Mouse (Mus musculus): ENCODE data around the gene Slc41a2.
"Not testable (repeated sequence)": the region's sequence is repeated elsewhere in the genome, so short reads cannot be mapped to it uniquely, and the experiment has no call there.

Slc41a2 gene

GRCm38 (mm10) chr10:83353680-83354332 lies 16.1 kb upstream of the Slc41a2 start:
- DNase-seq (ENCODE audit: extremely low spot score, low spot score): no peak

DNA sequence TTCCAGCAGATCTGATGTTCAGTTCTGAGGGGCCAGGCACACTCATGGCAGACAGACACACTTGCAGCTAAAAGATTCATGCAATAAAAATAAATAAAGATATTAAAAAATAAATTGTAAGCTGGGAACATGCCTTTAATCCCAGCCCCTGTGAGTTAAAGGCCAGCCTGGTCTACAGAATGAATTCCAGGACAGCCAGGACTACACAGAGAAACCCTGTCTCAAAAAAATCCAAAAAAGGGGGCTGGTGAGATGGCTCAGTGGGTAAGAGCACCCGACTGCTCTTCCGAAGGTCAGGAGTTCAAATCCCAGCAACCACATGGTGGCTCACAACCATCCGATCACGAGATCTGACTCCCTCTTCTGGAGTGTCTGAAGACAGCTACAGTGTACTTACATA lies 14.1 kb upstream of the Slc41a2 start:
- DNase-seq (ENCODE audit: extremely low spot score, low spot score): not testable (repeated sequence)

GRCm38 (mm10) chr10:83350689-83351088 lies 13.0 kb upstream of the Slc41a2 start:
- DNase-seq (ENCODE audit: extremely low spot score, low spot score): no peak

DNA sequence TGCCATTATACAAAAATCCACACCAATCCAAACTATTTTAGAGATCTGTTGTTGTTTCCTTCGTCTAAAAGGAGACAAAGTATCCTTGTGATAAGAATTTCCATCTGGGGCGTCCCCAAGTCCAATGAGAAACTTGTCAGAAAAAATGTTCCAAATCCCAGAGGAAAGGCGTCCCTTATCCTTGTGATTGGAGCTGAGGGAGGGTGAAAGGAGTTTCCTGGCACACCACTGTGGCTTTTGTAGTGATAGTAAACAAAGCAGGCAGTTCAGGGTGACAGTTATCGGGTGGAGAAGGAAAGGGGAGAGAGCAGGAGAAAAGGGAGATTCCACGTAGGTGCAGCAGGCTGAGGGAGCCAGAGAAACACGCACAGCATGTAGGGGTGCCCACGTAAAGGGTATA lies 9.8 kb upstream of the Slc41a2 start:
- DNase-seq (ENCODE audit: extremely low spot score, low spot score): no peak

DNA sequence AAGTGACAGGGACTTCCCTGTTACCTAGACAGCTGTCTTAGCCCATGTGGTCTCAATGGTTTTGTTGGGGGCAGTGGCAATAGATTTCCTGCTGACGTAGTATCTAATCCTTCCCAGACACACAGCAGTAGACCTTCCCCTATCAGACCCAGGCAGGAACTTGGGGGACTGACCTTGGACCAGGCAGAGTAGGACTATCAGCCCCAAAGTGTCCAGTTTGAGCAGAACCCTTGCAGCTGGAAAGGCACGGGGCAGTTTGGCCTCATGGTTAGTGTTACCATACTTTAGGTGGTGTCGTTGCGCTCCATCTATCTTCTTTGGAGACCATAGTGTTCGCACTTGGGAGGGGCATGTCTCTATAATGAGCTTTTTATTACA lies 8.7 kb upstream of the Slc41a2 start:
- no peak for DNase-seq (ENCODE audit: extremely low spot score, low spot score)

GRCm38 (mm10) chr10:83345693-83346358 lies 8.1 kb upstream of the Slc41a2 start:
- DNase-seq (ENCODE audit: extremely low spot score, low spot score): no peak

DNA sequence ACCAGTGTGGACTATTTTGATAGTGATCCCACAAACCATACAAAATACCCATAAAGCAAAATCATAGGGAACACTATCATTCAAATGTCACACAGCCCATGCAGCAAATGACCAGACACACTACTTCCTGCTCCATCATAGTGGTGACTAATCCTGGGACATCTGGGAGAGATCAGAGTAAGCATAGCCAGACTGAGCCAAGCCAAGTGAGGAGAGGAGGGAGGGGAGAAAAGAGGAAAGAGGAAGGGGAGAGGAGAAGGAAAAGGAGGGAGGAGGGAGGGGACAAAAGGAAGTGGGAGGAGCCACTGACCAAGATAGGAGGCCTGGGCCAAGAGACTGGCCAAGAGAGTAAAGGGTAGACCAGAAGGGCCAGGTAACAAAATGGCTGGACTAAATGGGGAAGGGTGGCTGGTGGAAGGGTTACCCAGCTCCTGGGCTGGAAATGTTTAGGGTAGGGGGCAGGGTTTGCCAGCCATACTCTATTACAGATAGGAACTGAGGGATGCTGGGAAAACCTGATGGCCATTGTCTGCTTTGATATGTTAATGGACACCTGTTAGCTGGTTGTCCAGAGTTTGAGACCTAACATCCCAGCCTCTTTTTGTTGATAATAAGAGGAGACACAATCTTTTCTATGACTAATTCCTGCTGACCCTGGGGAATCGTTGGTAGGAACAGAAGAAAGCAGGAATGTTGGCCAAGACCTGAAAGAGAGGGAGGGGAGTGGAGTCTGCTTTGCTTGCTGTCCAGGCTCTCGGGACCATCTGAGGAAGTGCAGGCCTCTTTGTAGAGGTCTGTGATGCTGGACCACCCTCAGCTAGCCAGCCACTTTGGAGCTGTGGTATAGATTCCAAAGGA lies 6.4 kb upstream of the Slc41a2 start:
- no peak for DNase-seq (ENCODE audit: extremely low spot score, low spot score)

DNA sequence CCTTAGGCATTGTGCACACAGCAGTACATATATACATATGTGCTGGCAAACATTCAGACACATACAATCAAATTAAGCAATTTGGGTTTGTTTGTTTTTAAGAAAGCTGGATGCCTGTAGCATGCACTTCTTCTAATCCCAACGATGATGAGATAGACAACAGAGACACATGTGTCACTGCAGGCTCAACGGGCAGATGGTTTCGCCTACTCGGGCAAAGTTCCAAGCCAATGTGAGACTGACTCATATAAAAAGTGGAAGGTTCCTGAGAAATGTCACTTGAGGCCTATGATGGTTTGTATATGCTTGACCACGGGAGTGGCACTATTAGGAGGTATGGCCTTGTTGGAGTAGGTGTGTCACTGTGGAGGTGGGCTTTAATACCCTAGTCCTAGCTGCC lies 5.5 kb upstream of the Slc41a2 start:
- no peak for DNase-seq (ENCODE audit: extremely low spot score, low spot score)

DNA sequence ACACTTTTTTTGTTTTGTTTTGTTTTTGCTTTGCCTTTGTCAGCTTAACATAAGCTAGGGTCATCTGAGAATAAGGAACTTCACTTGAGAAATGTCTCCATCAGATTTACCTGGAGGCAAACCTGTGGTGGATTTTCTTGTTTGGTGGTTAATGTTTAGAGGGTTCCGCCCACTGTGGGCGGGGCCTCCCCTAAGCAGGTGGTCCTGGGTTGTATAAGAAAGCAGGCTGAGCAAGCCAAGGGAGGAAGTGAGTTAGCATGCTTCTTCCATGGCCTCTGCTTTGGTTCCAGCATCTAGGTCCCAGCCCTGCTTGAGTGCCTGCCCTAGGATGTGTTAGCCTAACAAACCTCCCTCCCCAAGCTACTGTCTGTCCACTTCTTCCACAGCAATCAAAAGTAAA lies 3.5 kb upstream of the Slc41a2 start:
- no peak for DNase-seq (ENCODE audit: extremely low spot score, low spot score)

DNA sequence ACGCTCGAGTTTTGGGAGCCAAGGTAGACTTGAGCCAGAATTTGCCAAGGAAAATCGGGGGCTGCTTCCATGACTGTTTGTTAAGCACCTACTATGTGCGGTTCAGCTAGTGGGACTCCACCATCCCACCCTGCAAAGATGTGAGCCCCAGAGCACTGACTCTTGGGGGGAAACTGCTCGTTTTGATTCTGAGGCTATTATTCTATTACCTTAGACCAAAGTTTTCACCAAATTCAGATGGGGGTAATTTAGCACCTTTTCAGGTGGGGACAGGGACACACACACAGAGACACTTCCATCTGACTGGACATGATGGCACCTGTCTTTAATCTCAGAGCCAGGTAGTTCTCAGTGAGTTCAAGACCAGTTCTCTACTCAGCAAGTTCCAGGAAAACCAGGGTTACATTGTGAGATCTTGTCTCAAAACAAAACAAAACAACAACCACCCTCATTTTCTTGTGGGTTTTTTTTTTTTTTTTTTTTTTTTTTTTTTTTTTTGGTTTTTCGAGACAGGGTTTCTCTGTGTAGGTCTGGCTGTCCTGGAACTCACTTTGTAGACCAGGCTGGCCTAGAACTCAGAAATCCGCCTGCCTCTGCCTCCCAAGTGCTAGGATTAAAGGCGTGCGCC lies 403 bp upstream of the Slc41a2 start:
- DNase-seq (ENCODE audit: extremely low spot score, low spot score): no peak

DNA sequence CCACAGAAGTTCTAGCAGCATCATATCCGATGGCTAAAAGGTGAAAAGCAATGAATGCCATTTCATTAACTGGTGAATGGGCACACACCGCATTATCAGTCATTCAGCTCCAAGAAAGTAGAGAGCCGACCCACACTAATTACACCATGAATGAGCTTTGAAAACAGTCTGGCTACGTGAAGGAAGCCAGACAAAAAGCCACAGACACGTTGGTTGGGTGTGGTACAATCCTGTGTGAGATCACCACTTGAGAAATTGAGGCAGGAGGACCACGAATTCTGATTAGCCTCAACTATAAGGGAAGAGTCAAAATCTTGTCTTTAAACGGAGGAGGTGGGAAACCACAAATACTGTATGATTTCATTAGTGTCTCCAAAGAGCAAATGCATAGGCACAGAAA lies 1.3 kb downstream of the Slc41a2 start:
- no peak for DNase-seq (ENCODE audit: extremely low spot score, low spot score)

DNA sequence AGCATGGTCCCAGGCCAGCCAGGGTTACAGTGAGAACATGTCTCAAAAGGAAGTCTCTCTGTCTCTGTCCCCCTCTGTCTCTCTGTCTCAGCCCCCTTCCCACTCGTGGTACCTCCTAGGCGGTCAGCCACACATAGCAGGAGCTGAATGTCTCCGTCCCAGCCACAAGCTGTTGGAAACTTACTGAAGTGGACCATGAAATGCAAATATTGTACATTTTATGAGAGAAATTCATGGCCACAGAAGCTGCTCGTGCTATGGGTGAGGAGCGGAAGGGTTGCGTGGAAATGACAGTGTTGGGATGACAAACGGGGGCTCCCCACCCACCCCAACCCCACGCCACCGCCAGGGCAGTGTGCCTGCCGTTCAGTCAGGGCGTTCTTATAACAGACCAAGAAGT lies 5.1 kb downstream of the Slc41a2 start:
- DNase-seq (ENCODE audit: extremely low spot score, low spot score): no peak

DNA sequence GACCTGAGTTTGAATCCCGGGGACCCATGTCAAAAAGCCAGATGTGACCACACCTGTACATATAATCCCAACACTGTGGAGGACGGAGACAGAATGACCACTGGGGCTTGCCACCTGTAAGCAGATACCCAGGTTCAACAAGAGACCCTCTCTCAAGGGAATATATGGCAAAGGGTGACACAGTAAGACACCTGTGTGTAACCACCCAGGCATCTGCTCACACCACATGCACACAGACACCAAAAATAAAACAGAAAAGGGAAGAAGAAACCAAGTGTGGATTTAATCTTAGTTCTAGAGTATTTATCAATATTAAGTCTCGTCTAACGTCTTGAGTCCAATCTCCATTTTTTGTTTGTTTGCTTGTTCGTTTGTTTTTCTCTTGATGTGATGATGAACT lies 5.9 kb downstream of the Slc41a2 start:
- DNase-seq (ENCODE audit: extremely low spot score, low spot score): no peak

GRCm38 (mm10) chr10:83330336-83330735 lies 7.3 kb downstream of the Slc41a2 start:
- DNase-seq (ENCODE audit: extremely low spot score, low spot score): no peak

- DNase-seq (ENCODE audit: extremely low spot score, low spot score): no peak
These were observed 8.9 kb downstream of the Slc41a2 start for GRCm38 (mm10) chr10:83328791-83329190.

DNA sequence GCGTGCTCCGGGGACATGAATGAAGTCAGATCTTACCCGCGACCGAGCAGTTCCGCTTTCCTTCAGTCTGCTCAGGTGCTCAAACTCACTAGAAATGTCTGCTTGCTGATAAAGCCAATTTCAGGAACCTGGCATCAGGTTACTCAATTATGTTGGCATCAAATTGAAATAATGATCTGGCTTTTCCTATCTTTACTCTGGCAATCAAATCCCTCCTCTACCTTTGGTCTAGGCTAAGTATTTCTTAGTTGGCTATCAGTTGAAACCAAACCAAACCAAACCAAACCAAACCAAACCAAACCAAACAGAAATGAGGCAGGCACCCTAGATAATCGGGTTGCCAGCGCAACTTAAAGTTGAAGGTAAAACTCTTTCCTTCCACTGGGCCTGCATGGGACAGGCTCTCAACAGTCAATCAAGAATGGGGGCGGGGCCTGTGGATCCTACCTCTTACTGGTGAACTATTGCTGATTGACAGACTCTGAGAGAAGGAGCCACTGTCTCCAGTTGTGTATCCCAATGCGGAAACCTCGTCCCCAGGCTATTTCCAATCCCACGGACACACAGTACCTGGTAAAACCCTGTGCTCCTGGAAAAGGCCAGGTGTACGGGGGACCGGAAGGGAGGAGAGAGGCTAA lies 10.9 kb downstream of the Slc41a2 start:
- no peak for DNase-seq (ENCODE audit: extremely low spot score, low spot score)

- no peak for DNase-seq (ENCODE audit: extremely low spot score, low spot score)
These were observed 11.8 kb downstream of the Slc41a2 start for GRCm38 (mm10) chr10:83325903-83326302.

- no peak for DNase-seq (ENCODE audit: extremely low spot score, low spot score)
These were observed 12.8 kb downstream of the Slc41a2 start for GRCm38 (mm10) chr10:83324871-83325270.

- no peak for DNase-seq (ENCODE audit: extremely low spot score, low spot score)
These were observed 15.1 kb downstream of the Slc41a2 start for GRCm38 (mm10) chr10:83322551-83323100.

GRCm38 (mm10) chr10:83321528-83321927 lies 16.2 kb downstream of the Slc41a2 start:
- DNase-seq (ENCODE audit: extremely low spot score, low spot score): no peak

GRCm38 (mm10) chr10:83320870-83321269 lies 16.8 kb downstream of the Slc41a2 start:
- no peak for DNase-seq (ENCODE audit: extremely low spot score, low spot score)

All from neural tube, embryonic 10.5 days (tissue).